Comparison of ENCODE assay signal across 17 mouse cellular contexts in genomic region chr13:74889859-74890469, GRCm38 (mm10).
DNase-seq lines count a peak whose midpoint lies in the region.
"Had no signal": no experiment of that assay in that cellular context is flagged by ENCODE, and none has a peak within 500 bp of the region (broad histone marks: within the 10 kb centered on the region; RNA-seq: fewer than 3 reads in every experiment).

No protein-coding gene starts in this region.

- intact Hi-C loops in heart, postnatal 25 days (cut with DNase I): no loop called here

- peak; percentile 72 for DNase-seq in heart, adult 11 months
- no peak for DNase-seq in heart, postnatal 25 days (ENCODE audit: low spot score)
- DNase-seq in 416B (ENCODE audit: low read depth) (peak; percentile 92), ES-CJ7 (ENCODE audit: low read depth, low spot score) (peak; percentile 7)
- peak; percentile 54 for DNase-seq in induced T-regulatory cell, adult 2 months (ENCODE audit: low read depth)
- DNase-seq in ovary, adult 18-20 months (ENCODE audit: low spot score): no peak
- no peak for DNase-seq in left cerebral cortex, adult 8-10 months (ENCODE audit: low spot score in 2 of 2)
- no peak for DNase-seq in lung, postnatal 36 days
- DNase-seq: adrenal gland, postnatal 10 days; cerebellum, adult 9-11 months; gastrocnemius, postnatal 14 days; heart, postnatal 36 days; kidney, adult 9 months; kidney, postnatal 10 days; liver, postnatal 0 days; right cerebral cortex, postnatal 4 days; thymus, adult 18-20 months had no signal

Comparison
In these comparisons a context has a peak if more than half of its experiments do, and no peak if none do; other contexts are left out.
1. DNase-seq: peak in heart, adult 11 months (single experiment), 416B (single experiment), ES-CJ7 (single experiment) and induced T-regulatory cell, adult 2 months (single experiment); none in heart, postnatal 25 days (single experiment), ovary, adult 18-20 months (single experiment), left cerebral cortex, adult 8-10 months (0 of 2) and lung, postnatal 36 days (single experiment).